Mouse (Mus musculus) liver, embryonic 18 days (tissue): ENCODE results near the gene Olfr1080. TPM values are rescaled to one million over a fixed set of nuclear protein-coding genes. Genes with fewer than 3 reads are reported as not detected.

ENCODE experiments used
- polyA plus RNA-seq: library from polyadenylated mRNA; depleted of rRNA; stranded (reverse); fragments of >200 nt; gene quantifications from 2 replicates; pipeline ENCODE4 v1.2.3, GENCODE M21; 2012; rRNA removed

The Olfr1080 gene
- not detected in 2 replicates for polyA plus RNA-seq

GRCm38 (mm10) chr2:86558135-86558534 is at the start of gene Olfr1080:
Gene Olfr1080, minus strand, starts transcription at chr2:86558235.

GRCm38 (mm10) chr2:86598866-86599265 is 40.8 kb upstream of the Olfr1080 start, which contains the start of gene Olfr1082:
Gene Olfr1082, minus strand, starts transcription at chr2:86598966.

GRCm38 (mm10) chr2:86542380-86542779 is 15.7 kb downstream of the Olfr1080 start, which contains the start of gene Olfr1079:
Gene Olfr1079, minus strand, starts transcription at chr2:86542480.

GRCm38 (mm10) chr2:86508161-86508560 is 49.9 kb downstream of the Olfr1080 start, which contains the start of gene Olfr1076:
Gene Olfr1076, plus strand, starts transcription at chr2:86508461.

Other genes with a start within 250 kb of the Olfr1080 start
- not detected in 2 replicates for gene Olfr1053, start 243.0 kb downstream of the Olfr1080 start, polyA plus RNA-seq
- not detected in 2 replicates for gene Olfr1054, start 222.8 kb downstream of the Olfr1080 start, polyA plus RNA-seq
- not detected in 2 replicates for gene Olfr1055, start 208.0 kb downstream of the Olfr1080 start, polyA plus RNA-seq
- not detected in 2 replicates for gene Olfr1056, start 195.8 kb downstream of the Olfr1080 start, polyA plus RNA-seq
- not detected in 2 replicates for gene Olfr1057, start 179.8 kb downstream of the Olfr1080 start, polyA plus RNA-seq
- not detected in 2 replicates for gene Olfr1058, start 169.7 kb downstream of the Olfr1080 start, polyA plus RNA-seq
- not detected in 2 replicates for gene Olfr1061, start 144.2 kb downstream of the Olfr1080 start, polyA plus RNA-seq
- gene Olfr1062, start 131.5 kb downstream of the Olfr1080 start, polyA plus RNA-seq, result not detected in 2 replicates
- not detected in 2 replicates for gene Olfr1065, start 107.6 kb downstream of the Olfr1080 start, polyA plus RNA-seq
- not detected in 2 replicates for gene Olfr1066, start 102.0 kb downstream of the Olfr1080 start, polyA plus RNA-seq
- not detected in 2 replicates for gene Olfr228, start 70.8 kb downstream of the Olfr1080 start, polyA plus RNA-seq
- gene Olfr1076, start 49.8 kb downstream of the Olfr1080 start, polyA plus RNA-seq, result not detected in 2 replicates
- gene Olfr1079, start 15.8 kb downstream of the Olfr1080 start, polyA plus RNA-seq, result not detected in 2 replicates
- gene Olfr1082, start 40.7 kb upstream of the Olfr1080 start, polyA plus RNA-seq, result not detected in 2 replicates
- not detected in 2 replicates for gene Olfr1084, start 81.5 kb upstream of the Olfr1080 start, polyA plus RNA-seq
- gene Olfr1085, start 103.8 kb upstream of the Olfr1080 start, polyA plus RNA-seq, result not detected in 2 replicates
- gene Olfr1086, start 121.9 kb upstream of the Olfr1080 start, polyA plus RNA-seq, result not detected in 2 replicates
- not detected in 2 replicates for gene Olfr1087, start 140.2 kb upstream of the Olfr1080 start, polyA plus RNA-seq
- not detected in 2 replicates for gene Olfr1089, start 175.5 kb upstream of the Olfr1080 start, polyA plus RNA-seq
- not detected in 2 replicates for gene Olfr1090, start 200.8 kb upstream of the Olfr1080 start, polyA plus RNA-seq
- gene Olfr1093, start 224.2 kb upstream of the Olfr1080 start, polyA plus RNA-seq, result not detected in 2 replicates